Mouse (Mus musculus) spleen, adult 2 months (tissue): Measurements from ENCODE around the gene Cpne5.

ENCODE experiments used
- CTCF ChIP-seq: fragments of 200-500 bp; IDR thresholded peaks from 2 replicates; pipeline ENCODE4 v1.5.1; 2011; ENCODE audit warnings: mild to moderate bottlenecking, inconsistent platforms; ENCODE audit not compliant: insufficient read depth, insufficient read length, insufficient replicate concordance; ENCODE audit errors: extremely low read depth
- POLR2A ChIP-seq: fragments of 200-500 bp; IDR thresholded peaks from 2 replicates; pipeline ENCODE4 v1.6.1; 2011; ENCODE audit warnings: low read depth, low read length, inconsistent platforms

DNA sequence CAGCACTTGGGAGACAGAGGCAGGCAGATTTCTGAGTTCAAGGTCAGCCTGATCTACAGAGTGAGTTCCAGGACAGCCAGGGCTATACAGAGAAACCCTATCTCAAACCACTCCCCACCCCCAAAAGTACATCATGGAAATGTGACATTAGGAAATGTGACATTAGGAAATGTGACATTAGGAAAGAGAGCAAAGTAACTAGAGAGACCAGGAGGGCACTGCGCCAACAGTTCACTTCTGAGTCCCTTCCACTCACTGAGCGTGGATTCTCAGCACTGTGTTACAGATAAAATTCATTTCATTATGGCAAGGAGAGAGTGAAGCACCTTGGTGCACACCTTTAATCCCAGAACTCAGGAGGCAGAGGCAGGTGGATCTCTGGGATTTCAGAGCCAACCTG is 21.0 kb upstream of the Cpne5 start:
- TF ChIP-seq CTCF (no peak), POLR2A (no peak)
